Mouse (Mus musculus) telencephalon, adult 2 months (tissue): ENCODE results near the gene Akr1c19.
"Not testable (repeated sequence)": the region's sequence is repeated elsewhere in the genome, so short reads cannot be mapped to it uniquely, and the experiment has no call there.

Source experiments
- DNase-seq: peaks from one replicate; pipeline ENCODE4 v3.0.0-alpha.2; 2011; ENCODE audit warnings: low read depth, low spot score

Gene Akr1c19

DNA sequence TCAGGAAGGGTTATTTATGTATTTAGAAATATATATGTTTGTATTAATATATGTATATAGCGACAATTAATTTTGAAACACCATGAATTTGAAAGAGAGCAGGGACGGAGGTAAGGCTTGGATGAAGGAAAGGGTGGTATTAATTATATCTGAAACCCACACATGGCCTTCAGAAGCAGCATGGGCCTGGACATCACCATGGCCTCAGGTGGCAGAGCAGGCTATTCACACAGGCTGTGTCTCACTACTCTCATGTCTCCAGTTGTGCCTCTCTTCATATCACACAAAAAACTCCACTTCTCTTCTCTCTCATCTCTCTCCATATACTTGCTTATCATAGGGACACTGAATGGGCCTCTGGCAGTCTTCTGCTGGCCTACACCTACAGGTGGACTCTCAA, 37.0 kb downstream of the Akr1c19 start:
- not testable (repeated sequence) for DNase-seq

DNA sequence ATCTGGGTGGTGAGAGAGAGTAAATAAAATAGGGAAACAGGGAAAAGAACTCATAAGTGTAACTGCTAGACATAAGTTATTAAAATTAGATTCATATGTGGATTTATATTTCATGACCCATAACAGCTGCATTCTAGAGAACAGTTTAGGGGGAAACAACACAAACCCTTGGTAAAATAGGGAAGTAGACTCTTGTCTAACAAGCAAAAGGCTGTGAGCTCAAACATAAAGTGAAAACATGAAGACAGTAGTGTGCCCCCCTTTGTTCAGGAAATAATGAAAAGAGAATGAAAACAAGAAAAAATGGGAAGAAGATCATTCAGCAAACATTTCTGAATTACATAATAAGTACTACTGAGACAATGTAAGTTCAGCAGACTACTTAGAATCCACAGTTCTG, 42.4 kb downstream of the Akr1c19 start:
- no peak for DNase-seq

- no peak for DNase-seq
Observed at GRCm38 (mm10) chr13:4277526-4277925, 49.0 kb downstream of the Akr1c19 start.

DNA sequence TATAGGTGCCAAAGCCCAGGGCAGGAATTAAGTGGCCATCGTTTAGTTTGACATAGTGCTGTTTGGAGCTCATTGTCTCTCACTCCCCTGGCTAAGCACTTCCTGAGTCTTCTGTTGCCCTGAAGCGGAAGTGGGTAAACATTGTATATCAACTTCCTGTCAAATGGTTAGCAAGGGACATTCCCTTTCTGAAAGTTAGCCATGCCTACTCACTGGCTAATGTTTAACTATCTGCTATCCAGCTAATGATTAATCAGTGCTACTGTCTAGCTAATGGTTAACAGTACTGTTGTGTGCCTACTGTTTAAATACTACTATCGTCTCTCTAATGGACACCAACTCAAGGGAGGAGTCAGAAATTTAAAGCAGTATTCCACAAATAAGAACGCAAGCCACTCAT, 50.8 kb downstream of the Akr1c19 start, which contains the start of gene Akr1c12:
Gene Akr1c12, minus strand, starts transcription at position 150 of the 400 bp plus-strand sequence.
- DNase-seq = no peak

GRCm38 (mm10) chr13:4281471-4282412, 53.2 kb downstream of the Akr1c19 start:
- peak; percentile 8 for DNase-seq

GRCm38 (mm10) chr13:4296991-4297390, 68.5 kb downstream of the Akr1c19 start:
- DNase-seq = no peak
